8 mouse cellular contexts compared by ENCODE assay signal in the genomic region with DNA sequence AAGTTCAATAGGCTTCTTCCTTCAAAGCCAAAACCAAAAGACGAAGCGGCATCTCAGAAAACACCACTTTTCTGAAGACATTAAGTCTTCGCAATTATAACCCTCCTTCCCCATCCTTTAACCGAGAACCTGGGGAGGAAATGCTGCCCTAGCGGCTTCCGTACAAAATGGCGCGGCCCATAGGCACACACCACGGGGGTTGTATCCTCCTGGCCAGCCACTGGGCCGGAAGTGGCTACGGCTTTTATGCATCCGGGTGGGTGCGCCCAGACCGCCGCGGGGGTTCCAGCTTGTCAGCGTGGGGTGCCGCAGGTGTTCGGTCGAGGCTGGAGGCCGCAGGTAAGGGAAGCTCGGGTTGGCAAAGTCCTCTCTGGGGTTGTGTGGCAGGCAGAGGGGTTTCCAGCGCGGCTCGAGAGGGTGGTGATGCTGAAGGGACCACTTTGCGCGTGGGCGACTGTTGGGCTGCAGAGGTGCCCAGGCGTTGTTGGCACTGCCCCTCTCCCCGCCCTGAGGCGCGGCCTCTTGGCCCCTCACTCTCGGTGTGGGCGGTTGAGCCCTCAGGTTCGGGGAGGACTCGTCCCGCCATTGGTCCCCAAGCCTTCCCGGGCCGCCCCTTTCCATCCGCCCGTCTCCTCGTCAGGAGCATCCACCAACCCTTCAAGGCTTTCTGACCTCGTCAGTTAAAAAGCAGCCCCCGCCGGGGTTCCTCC. TPM values are rescaled to one million over a fixed set of nuclear protein-coding genes. Genes with fewer than 3 reads are reported as not detected.
A peak's percentile ranks its signal among the peaks of the same experiment; 100 is the strongest.
DNase-seq lines count a peak whose midpoint lies in the region; ATAC-seq lines count a peak whose summit lies in the region.

A gene (plus strand): TSS at position 154 of the 710 bp plus-strand sequence.

- H3K4me1 ChIP-seq in lung, embryonic 16.5 days (replicated peaks; ENCODE audit: control insufficient read depth, insufficient read depth, low read length): peaks cover 6% of the 10 kb centered on the region; the same call in 1 of the 2 replicates

- H3K9me3 ChIP-seq in lung, embryonic 16.5 days (ENCODE audit: control insufficient read depth, low read length): no peaks in the 10 kb centered on the region

- peak within 1 kb of the TSS; percentile 86 for H3K4me3 ChIP-seq in lung, embryonic 16.5 days (ENCODE audit: low read length)

- H3K36me3 ChIP-seq in lung, embryonic 16.5 days (ENCODE audit: control insufficient read depth, insufficient read depth, low read length): no peaks in the 10 kb centered on the region

- H3K27me3 ChIP-seq in lung, embryonic 16.5 days (ENCODE audit: control insufficient read depth, insufficient read depth, low read depth, low read length): no peaks in the 10 kb centered on the region

- WGBS in lung, embryonic 16.5 days: under 1% methylated on average over 44 of the region's 45 CpGs

- DNase-seq in MEL-GATA-1-ER (ENCODE audit: extremely low read depth, low read depth): peak; percentile 87
- peak; percentile 90 for DNase-seq in cerebellum, adult 8-10 months
- DNase-seq in forelimb bud, embryonic 11.5 days (ENCODE audit: low read depth, low spot score): peak; percentile 73
- DNase-seq in layer of hippocampus, adult 9-10 months (ENCODE audit: low spot score): peak; percentile 72
- peak; percentile 74 for DNase-seq in ovary, postnatal 10 days (ENCODE audit: low spot score)
- peak; percentile 84 to 86 for DNase-seq in thymus, postnatal 10 days (ENCODE audit: low spot score in 2 of 2)

- H3K4me2 ChIP-seq in lung, embryonic 16.5 days (ENCODE audit: low read depth, low read length): peak within 1 kb of the TSS; percentile 82

- H3K9ac ChIP-seq in lung, embryonic 16.5 days (ENCODE audit: low read length): peak within 1 kb of the TSS; percentile 83

- ATAC-seq in hematopoietic stem cell, adult 5-6 weeks (replicated peaks in 1 of 2; ENCODE audit: insufficient read depth in 1 of 2, low FRiP score in 2 of 2, low TSS enrichment in 1 of 2, low read depth in 1 of 2, poor library complexity in 2 of 2, severe bottlenecking in 2 of 2): peak; percentile 91 to 93
- ATAC-seq in lung, embryonic 16.5 days (ENCODE audit: low read depth): peak; percentile 98

- peak within 1 kb of the TSS; percentile 93 for H3K27ac ChIP-seq in lung, embryonic 16.5 days (ENCODE audit: low read length)

RNA-seq across cellular contexts. Expression of the gene that starts here (rescaled TPM):
- 21.8 and 37.0 TPM in 2 replicates for total RNA-seq in hematopoietic stem cell, adult 5-6 weeks (2017)
- 29.6 and 30.7 TPM in 2 replicates for polyA plus RNA-seq in lung, embryonic 16.5 days (2015; fragmentation: Nextera tagmentation; extraction: Ambion mirVana)

Comparison
In these comparisons a context has a peak if more than half of its experiments do, and no peak if none do; other contexts are left out.
1. Peak in every context shown above with its lines: DNase-seq, ATAC-seq, H3K4me3 ChIP-seq and H3K27ac ChIP-seq.